In the genomic region with DNA sequence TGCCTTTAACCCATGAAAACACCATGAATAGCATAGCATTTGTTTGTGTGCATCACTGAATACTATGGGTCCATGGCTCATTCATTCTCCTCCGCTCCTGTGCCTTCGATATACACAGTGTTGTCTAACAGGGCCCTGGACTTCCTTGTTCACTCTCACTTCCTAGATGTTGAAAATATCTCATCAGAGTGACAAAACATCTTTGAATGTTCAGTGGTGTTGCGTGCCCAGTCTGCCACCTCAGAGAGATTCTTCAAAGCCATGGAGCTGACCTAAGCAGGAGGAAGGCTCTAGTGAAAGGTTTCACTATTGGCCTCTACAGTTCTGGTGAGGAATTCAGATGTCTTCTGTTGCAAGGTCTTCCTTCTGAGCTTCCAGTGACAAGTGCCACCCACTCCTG, we compare ENCODE assay signal across 15 mouse cellular contexts. TPM values are rescaled to one million over a fixed set of nuclear protein-coding genes. Genes with fewer than 3 reads are reported as not detected.
DNase-seq lines count a peak whose midpoint lies in the region; ATAC-seq lines count a peak whose summit lies in the region.
"Had no signal": no experiment of that assay in that cellular context is flagged by ENCODE, and none has a peak within 500 bp of the region (broad histone marks: within the 10 kb centered on the region; RNA-seq: fewer than 3 reads in every experiment).

No protein-coding gene starts in this region.

- intact Hi-C loops in left cerebral cortex, postnatal 10 days (cut with DNase I): no loop called here
- intact Hi-C loops in gastrocnemius, postnatal 14 days (cut with DNase I; ENCODE audit: low total_unique reads): no loop called here

- ATAC-seq in common myeloid progenitor, adult 5-6 weeks (replicated peaks; ENCODE audit: low read depth, poor library complexity, severe bottlenecking): peak; percentile 42; the same call in 1 of the 2 replicates
- peak; percentile 60 for ATAC-seq in megakaryocyte progenitor cell, adult 5-6 weeks (replicated peaks; ENCODE audit: poor library complexity)
- ATAC-seq: hindbrain, postnatal 0 days had no signal

- DNase-seq in layer of hippocampus, adult 9-11 months: peak; percentile 50
- DNase-seq in layer of hippocampus, adult 8-10 months (ENCODE audit: low spot score in 2 of 2): no peak
- DNase-seq in left cerebral cortex, postnatal 10 days (ENCODE audit: extremely low spot score in 1 of 2, low spot score in 2 of 2): no peak
- DNase-seq in gastrocnemius, postnatal 14 days: no peak
- DNase-seq: adrenal gland, adult 2 months; adrenal gland, postnatal 25 days; cerebellum, adult 2 months; cerebellum, postnatal 10 days; forebrain, postnatal 0 days; gastrocnemius, postnatal 25 days; heart, adult 18-20 months; heart, postnatal 14 days had no signal

RNA-seq across cellular contexts. Expression of gene Tgfbr1, which starts 19.5 kb away (rescaled TPM):
- total RNA-seq in layer of hippocampus, adult 8-10 months (2022): 10 to 100 TPM; 18.2 to 54.5 (median 38.4) TPM
- total RNA-seq in common myeloid progenitor, adult 5-6 weeks (2017): 26.1 and 27.8 TPM in 2 replicates
- total RNA-seq in megakaryocyte progenitor cell, adult 5-6 weeks (2015): 18.4 and 19.5 TPM in 2 replicates
- 19.9 and 23.1 TPM in 2 replicates for total RNA-seq in megakaryocyte progenitor cell, adult 5-6 weeks (2017)
- 10 to 100 TPM; 22.1 to 23.2 TPM for total RNA-seq in left cerebral cortex, postnatal 10 days (2021)
- total RNA-seq in gastrocnemius, postnatal 14 days (2021): 10 to 100 TPM; 17.7 to 18.7 TPM
